ENCODE assay signal across 8 mouse cellular contexts in the genomic region with DNA sequence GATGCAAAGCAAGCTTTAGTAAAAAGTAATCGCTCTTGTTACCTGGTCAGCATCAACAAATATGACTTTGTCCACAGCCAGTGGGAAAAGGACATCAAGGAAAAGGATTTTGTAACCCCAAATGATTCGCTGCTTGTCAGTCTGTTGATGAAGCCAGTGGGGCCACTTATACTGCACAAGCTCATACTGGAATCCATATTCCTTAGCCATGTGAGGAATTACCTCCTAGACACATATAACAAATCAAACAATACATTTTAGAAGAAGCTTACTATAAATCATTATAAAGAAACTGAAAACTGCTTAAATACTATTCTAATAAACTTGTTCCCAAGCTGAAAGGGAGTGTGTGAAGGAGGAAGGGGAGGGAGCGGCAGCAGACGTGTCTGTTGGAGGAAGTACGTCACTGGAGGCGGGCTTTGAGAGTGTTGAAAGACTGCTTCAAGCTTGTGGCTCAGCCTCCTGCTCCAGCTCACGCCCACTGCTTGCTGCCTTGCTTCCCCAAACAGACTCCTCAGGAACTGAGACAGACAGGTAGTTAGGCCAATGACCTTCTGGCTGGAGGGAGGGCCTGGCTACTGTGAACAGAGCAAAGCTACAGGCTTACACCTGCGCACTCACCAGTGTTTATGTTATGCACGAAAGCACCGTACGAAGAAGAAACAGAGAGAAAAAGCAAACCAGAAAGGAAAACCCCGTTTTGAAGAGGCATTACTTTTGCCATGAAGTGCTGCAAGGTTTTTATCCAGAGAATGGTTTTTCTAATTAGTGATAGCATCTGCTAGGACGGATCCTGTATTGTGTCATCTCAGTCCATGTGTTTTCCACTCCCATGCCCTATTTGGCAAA.
A peak's percentile ranks its signal among the peaks of the same experiment; 100 is the strongest.
DNase-seq lines count a peak whose midpoint lies in the region; ATAC-seq and TF ChIP-seq lines count a peak whose summit lies in the region.

No protein-coding gene starts in this region.

- no peaks in the 10 kb centered on the region for H3K27me3 ChIP-seq in MEL (ENCODE audit: control insufficient read depth in 1 of 2, insufficient read depth in 2 of 2, low read length in 2 of 2)
- no peaks in the 10 kb centered on the region for H3K27me3 ChIP-seq in forebrain, embryonic 15.5 days
- H3K27me3 ChIP-seq in liver, embryonic 16.5 days (ENCODE audit: control insufficient read depth, insufficient read depth, low read depth, low read length) = no peaks in the 10 kb centered on the region
- no peaks in the 10 kb centered on the region for H3K27me3 ChIP-seq in neural tube, embryonic 13.5 days

- peak in 1 of 2 experiments; percentile 50; a peak in 1 of 4 replicates for TF ChIP-seq POLR2A in MEL (IDR thresholded peaks at IDR 0.05; ENCODE audit: control insufficient read depth in 1 of 2, insufficient read depth in 1 of 2, low read depth in 1 of 2, low read length in 2 of 2, poor library complexity in 1 of 2)

- under 1% methylated on average over 13 of the region's 13 CpGs for WGBS in forebrain, embryonic 15.5 days
- under 1% methylated on average over 13 of the region's 13 CpGs for WGBS in large intestine, adult 2 months
- 2% methylated on average over 13 of the region's 13 CpGs for WGBS in liver, embryonic 16.5 days (ENCODE audit: insufficient replicate concordance)
- WGBS in neural tube, embryonic 13.5 days = under 1% methylated on average over 13 of the region's 13 CpGs

- H3K79me2 ChIP-seq in MEL (ENCODE audit: control insufficient read depth, insufficient read depth, low read length, poor library complexity) = no peaks in the 10 kb centered on the region

- peak overlapping the region; percentile 68 for H3K9ac ChIP-seq in MEL (ENCODE audit: control insufficient read depth, low read depth, low read length, poor library complexity, severe bottlenecking)
- H3K9ac ChIP-seq in forebrain, embryonic 15.5 days (replicated peaks) = peak overlapping the region; percentile 53
- H3K9ac ChIP-seq in liver, embryonic 16.5 days (ENCODE audit: low read depth, low read length) = peak overlapping the region; percentile 66
- H3K9ac ChIP-seq in neural tube, embryonic 13.5 days = peak overlapping the region; percentile 63

- peak overlapping the region; percentile 91 for H3K4me2 ChIP-seq in forebrain, embryonic 15.5 days (replicated peaks)
- H3K4me2 ChIP-seq in liver, embryonic 16.5 days (ENCODE audit: low read depth, low read length) = peak overlapping the region; percentile 91
- peak overlapping the region; percentile 74 for H3K4me2 ChIP-seq in neural tube, embryonic 13.5 days

- peak overlapping the region; percentile 65; the same call in 1 of the 2 replicates for H3K27ac ChIP-seq in MEL (ENCODE audit: control insufficient read depth, low read depth, low read length)
- H3K27ac ChIP-seq in forebrain, embryonic 15.5 days (replicated peaks) = peak overlapping the region; percentile 78
- H3K27ac ChIP-seq in liver, embryonic 16.5 days (ENCODE audit: low read length) = peak overlapping the region; percentile 77
- peak overlapping the region; percentile 75 for H3K27ac ChIP-seq in neural tube, embryonic 13.5 days (replicated peaks)

- peak; percentile 97 for DNase-seq in MEL (ENCODE audit: low read depth, low spot score)
- DNase-seq in cerebellum, adult 18-20 months = peak; percentile 96 to 100
- DNase-seq in heart, postnatal 14 days = peak; percentile 94 to 98
- peak; percentile 100 for DNase-seq in large intestine, adult 2 months (ENCODE audit: low read depth, low spot score)
- peak; percentile 100 for DNase-seq in telencephalon, adult 2 months (ENCODE audit: low read depth, low spot score)

- intact Hi-C loops in heart, postnatal 14 days (cut with DNase I) = no loop called here

- peak; percentile 100 for ATAC-seq in forebrain, embryonic 15.5 days (replicated peaks)
- ATAC-seq in liver, embryonic 16.5 days (ENCODE audit: low read depth) = peak; percentile 100
- peak; percentile 99 for ATAC-seq in neural tube, embryonic 13.5 days (ENCODE audit: low read depth)

- peak overlapping the region; percentile 76 to 84 for H3K4me3 ChIP-seq in MEL (ENCODE audit: control insufficient read depth in 1 of 2, insufficient read depth in 1 of 2, low read depth in 2 of 2, low read length in 2 of 2)
- H3K4me3 ChIP-seq in forebrain, embryonic 15.5 days = peak overlapping the region; percentile 52
- peak overlapping the region; percentile 67 for H3K4me3 ChIP-seq in liver, embryonic 16.5 days (ENCODE audit: low read depth, low read length)
- H3K4me3 ChIP-seq in neural tube, embryonic 13.5 days = peak overlapping the region; percentile 43

- TF ChIP-seq CTCF in MEL (IDR thresholded peaks at IDR 0.05 in 2 of 3, conservative IDR thresholded peaks at IDR 0.05 in 1 of 3; ENCODE audit: control insufficient read depth in 1 of 3, insufficient read depth in 1 of 3, low read depth in 2 of 3, low read length in 3 of 3, poor library complexity in 1 of 3, severe bottlenecking in 1 of 3) = no peak

- no peaks in the 10 kb centered on the region for H3K36me3 ChIP-seq in MEL (ENCODE audit: control insufficient read depth in 1 of 2, insufficient read depth in 2 of 2, low read length in 2 of 2)
- H3K36me3 ChIP-seq in forebrain, embryonic 15.5 days = no peaks in the 10 kb centered on the region
- no peaks in the 10 kb centered on the region for H3K36me3 ChIP-seq in liver, embryonic 16.5 days (ENCODE audit: control insufficient read depth, insufficient read depth)
- peaks cover 7% of the 10 kb centered on the region; the same call in 1 of the 2 replicates for H3K36me3 ChIP-seq in neural tube, embryonic 13.5 days

- no peaks in the 10 kb centered on the region for H3K9me3 ChIP-seq in MEL (replicated peaks; ENCODE audit: insufficient read depth, low read length)
- no peaks in the 10 kb centered on the region for H3K9me3 ChIP-seq in forebrain, embryonic 15.5 days
- H3K9me3 ChIP-seq in liver, embryonic 16.5 days (replicated peaks; ENCODE audit: control insufficient read depth, low read length) = no peaks in the 10 kb centered on the region
- no peaks in the 10 kb centered on the region for H3K9me3 ChIP-seq in neural tube, embryonic 13.5 days

- TF ChIP-seq RAD21 in MEL (IDR thresholded peaks at IDR 0.05; ENCODE audit: low read depth, low read length) = no peak

- TF ChIP-seq EP300 in MEL (IDR thresholded peaks at IDR 0.05; ENCODE audit: low read depth in 1 of 2, low read length in 2 of 2) = no peak

- no peaks in the 10 kb centered on the region for H3K4me1 ChIP-seq in MEL (ENCODE audit: control insufficient read depth in 1 of 2, insufficient read depth in 2 of 2, low read length in 2 of 2)
- peaks cover 8% of the 10 kb centered on the region for H3K4me1 ChIP-seq in forebrain, embryonic 15.5 days
- peaks cover 4% of the 10 kb centered on the region for H3K4me1 ChIP-seq in liver, embryonic 16.5 days (ENCODE audit: control insufficient read depth, low read depth, low read length)
- H3K4me1 ChIP-seq in neural tube, embryonic 13.5 days (replicated peaks) = peaks cover 16% of the 10 kb centered on the region

TF ChIP-seq in MEL, 35 proteins besides CTCF, POLR2A, EP300 and RAD21 (continues in another document):
- no peak for TF ChIP-seq MAZ (IDR thresholded peaks at IDR 0.05; ENCODE audit: low read depth, low read length)
- TF ChIP-seq USF2 (IDR thresholded peaks at IDR 0.05; ENCODE audit: borderline replicate concordance in 1 of 2, insufficient read depth in 1 of 2, low read depth in 1 of 2, low read length in 2 of 2) = no peak
- TF ChIP-seq POLR2AphosphoS5 (IDR thresholded peaks at IDR 0.05; ENCODE audit: borderline replicate concordance, low read depth, low read length) = no peak
- peak; percentile 85 for TF ChIP-seq SIN3A (IDR thresholded peaks at IDR 0.05; ENCODE audit: low read length)
- no peak for TF ChIP-seq GABPA (IDR thresholded peaks at IDR 0.05; ENCODE audit: low read depth, low read length)
- TF ChIP-seq USF1 (IDR thresholded peaks at IDR 0.05; ENCODE audit: low read depth, low read length) = no peak
- no peak for TF ChIP-seq MAFK (IDR thresholded peaks at IDR 0.05; ENCODE audit: borderline replicate concordance, low read depth, low read length)
- no peak for TF ChIP-seq ZNF384 (IDR thresholded peaks at IDR 0.05; ENCODE audit: low read depth, low read length)
- TF ChIP-seq CHD2 (IDR thresholded peaks at IDR 0.05; ENCODE audit: low read length) = no peak
- peak; percentile 23; the same call in 1 of the 2 replicates for TF ChIP-seq ETS1 (IDR thresholded peaks at IDR 0.05; ENCODE audit: low read depth, low read length)
- TF ChIP-seq SMC3 (IDR thresholded peaks at IDR 0.05; ENCODE audit: low read depth, low read length) = no peak
- TF ChIP-seq JUND (IDR thresholded peaks at IDR 0.05; ENCODE audit: low read depth, low read length) = no peak
- no peak for TF ChIP-seq E2F4 (IDR thresholded peaks at IDR 0.05; ENCODE audit: borderline replicate concordance, low read depth, low read length)
- TF ChIP-seq NELFE (IDR thresholded peaks at IDR 0.05; ENCODE audit: low read depth, low read length) = peak; percentile 39
- TF ChIP-seq RCOR1 (IDR thresholded peaks at IDR 0.05; ENCODE audit: low read depth, low read length) = no peak
- TF ChIP-seq ZC3H11A (IDR thresholded peaks at IDR 0.05; ENCODE audit: low read depth, low read length) = no peak
- TF ChIP-seq UBTF (IDR thresholded peaks at IDR 0.05; ENCODE audit: borderline replicate concordance, insufficient read depth, low read depth, low read length) = no peak
- no peak for TF ChIP-seq ZKSCAN1 (IDR thresholded peaks at IDR 0.05; ENCODE audit: low read depth, low read length)
- TF ChIP-seq HCFC1 (IDR thresholded peaks at IDR 0.05; ENCODE audit: low read depth, low read length) = peak; percentile 68
- TF ChIP-seq NRF1 (IDR thresholded peaks at IDR 0.05; ENCODE audit: insufficient read depth, low read depth, low read length, poor library complexity, severe bottlenecking) = peak; percentile 69
- TF ChIP-seq MEF2A (IDR thresholded peaks at IDR 0.05; ENCODE audit: extremely low read depth, insufficient replicate concordance, low read depth, low read length, poor library complexity, severe bottlenecking) = no peak
- TF ChIP-seq TAL1 (IDR thresholded peaks at IDR 0.05; ENCODE audit: low read length) = no peak
- TF ChIP-seq MYC (IDR thresholded peaks at IDR 0.05; ENCODE audit: low read depth, low read length) = 0 out of 2 replicates have a peak, but pooled peaks have one; percentile 13
- TF ChIP-seq POLR2AphosphoS2 (IDR thresholded peaks at IDR 0.05; ENCODE audit: low read length) = peak; percentile 60; the same call in 1 of the 2 replicates
- TF ChIP-seq MXI1 (IDR thresholded peaks at IDR 0.05; ENCODE audit: low read depth, low read length) = peak; percentile 81
- TF ChIP-seq CHD1 (IDR thresholded peaks at IDR 0.05; ENCODE audit: low read depth, low read length) = no peak
- peak; percentile 66 for TF ChIP-seq TBP (IDR thresholded peaks at IDR 0.05; ENCODE audit: low read depth, low read length)
- TF ChIP-seq MAX (IDR thresholded peaks at IDR 0.05; ENCODE audit: low read length) = 0 out of 2 replicates have a peak, but pooled peaks have one; percentile 29
- TF ChIP-seq ZMIZ1 (IDR thresholded peaks at IDR 0.05; ENCODE audit: low read depth, low read length) = no peak
- TF ChIP-seq TCF12 (IDR thresholded peaks at IDR 0.05; ENCODE audit: low read depth, low read length) = no peak

Comparison
In these comparisons a context has a peak if more than half of its experiments do, and no peak if none do; other contexts are left out.
1. Peak in every context shown above with its lines: DNase-seq, ATAC-seq, H3K4me3 ChIP-seq and H3K27ac ChIP-seq.